Mouse (Mus musculus): ENCODE measurements at regions not wholly inside any gene's neighbourhood (a gene's known extent, or its start where the extent isn't known, plus 50 kb on each side); places are given as distances from the start of the nearest gene placed in this dataset.

GRCm38 (mm10) chr12:16152108-16152507, 335.4 kb upstream of the Trib2 start:
- no peaks in the 10 kb centered on the region for H3K36me3 ChIP-seq
- no peak for ATAC-seq (ENCODE audit: low FRiP score)
- 88% methylated on average over 11 of the region's 11 CpGs for WGBS

GRCm38 (mm10) chr12:16151170-16151702, 334.5 kb upstream of the Trib2 start:
- Histone ChIP-seq H3K9me3 (replicated peaks) (no peaks in the 10 kb centered on the region), H3K4me3 (replicated peaks) (no peak overlapping the region), H3K27me3 (replicated peaks) (no peaks in the 10 kb centered on the region), H3K9ac (replicated peaks) (no peak overlapping the region), H3K4me2 (no peak overlapping the region), H3K4me1 (peaks cover 20% of the 10 kb centered on the region), H3K27ac (replicated peaks) (peak overlapping the region; percentile 42; the same call in 1 of the 2 replicates), H3K36me3 (no peaks in the 10 kb centered on the region)
- ATAC-seq (ENCODE audit: low FRiP score), result no peak; the same call in 1 of the 2 replicates
- WGBS, result 49% methylated on average over 5 of the region's 5 CpGs

More at GRCm38 (mm10) chr12:16152108-16152507, 335.4 kb upstream of the Trib2 start:
- Histone ChIP-seq H3K4me2 (no peak overlapping the region), H3K27ac (replicated peaks) (no peak overlapping the region), H3K4me1 (peaks cover 23% of the 10 kb centered on the region), H3K9ac (replicated peaks) (no peak overlapping the region), H3K4me3 (replicated peaks) (no peak overlapping the region), H3K9me3 (replicated peaks) (no peaks in the 10 kb centered on the region), H3K27me3 (replicated peaks) (no peaks in the 10 kb centered on the region)

GRCm38 (mm10) chr12:16146919-16147318, 330.2 kb upstream of the Trib2 start:
- ATAC-seq (ENCODE audit: low FRiP score), result no peak
- whole genome bisulfite sequencing, result 83% methylated on average over 2 of the region's 2 CpGs
- H3K4me3 ChIP-seq (replicated peaks), result no peak overlapping the region
- no peak overlapping the region for H3K27ac ChIP-seq (replicated peaks)
- H3K9me3 ChIP-seq (replicated peaks), result no peaks in the 10 kb centered on the region
- H3K36me3 ChIP-seq, result no peaks in the 10 kb centered on the region
- H3K4me1 ChIP-seq, result peaks cover 7% of the 10 kb centered on the region
- H3K4me2 ChIP-seq, result no peak overlapping the region
- H3K27me3 ChIP-seq (replicated peaks), result no peaks in the 10 kb centered on the region
- H3K9ac ChIP-seq (replicated peaks), result no peak overlapping the region

- no peak overlapping the region for H3K9ac ChIP-seq (replicated peaks)
- no peak overlapping the region for H3K4me3 ChIP-seq (replicated peaks)
- ATAC-seq (ENCODE audit: low FRiP score), result no peak
- H3K4me2 ChIP-seq, result no peak overlapping the region
- no peaks in the 10 kb centered on the region for H3K9me3 ChIP-seq (replicated peaks)
- H3K27ac ChIP-seq (replicated peaks), result no peak overlapping the region
- no peaks in the 10 kb centered on the region for H3K27me3 ChIP-seq (replicated peaks)
- H3K36me3 ChIP-seq, result no peaks in the 10 kb centered on the region
- WGBS, result 84% methylated on average over 7 of the region's 7 CpGs
- H3K4me1 ChIP-seq, result no peaks in the 10 kb centered on the region
Observed at GRCm38 (mm10) chr12:16145621-16146020, 328.9 kb upstream of the Trib2 start.

- H3K9me3 ChIP-seq (replicated peaks), result no peaks in the 10 kb centered on the region
- peaks cover 2% of the 10 kb centered on the region; the same call in 1 of the 2 replicates for H3K4me1 ChIP-seq
- no peak for ATAC-seq (ENCODE audit: low FRiP score)
- no peaks in the 10 kb centered on the region for H3K27me3 ChIP-seq (replicated peaks)
- H3K4me3 ChIP-seq (replicated peaks), result no peak overlapping the region
- no peaks in the 10 kb centered on the region for H3K36me3 ChIP-seq
- H3K27ac ChIP-seq (replicated peaks), result no peak overlapping the region
- WGBS, result 68% methylated on average over 4 of the region's 4 CpGs
- H3K9ac ChIP-seq (replicated peaks), result no peak overlapping the region
- H3K4me2 ChIP-seq, result no peak overlapping the region
Observed at GRCm38 (mm10) chr12:16141193-16141592, 324.5 kb upstream of the Trib2 start.

- H3K4me2 ChIP-seq, result no peak overlapping the region
- 44% methylated on average over 5 of the region's 5 CpGs for WGBS
- no peaks in the 10 kb centered on the region for H3K36me3 ChIP-seq
- H3K9ac ChIP-seq (replicated peaks), result no peak overlapping the region
- peaks cover 2% of the 10 kb centered on the region; the same call in 1 of the 2 replicates for H3K4me1 ChIP-seq
- H3K4me3 ChIP-seq (replicated peaks), result no peak overlapping the region
- H3K9me3 ChIP-seq (replicated peaks), result no peaks in the 10 kb centered on the region
- H3K27me3 ChIP-seq (replicated peaks), result no peaks in the 10 kb centered on the region
- H3K27ac ChIP-seq (replicated peaks), result no peak overlapping the region
- no peak for ATAC-seq (ENCODE audit: low FRiP score)
Observed at GRCm38 (mm10) chr12:16140511-16141110, 323.9 kb upstream of the Trib2 start.

- no peak for ATAC-seq (ENCODE audit: low FRiP score)
- Histone ChIP-seq H3K9ac (replicated peaks) (no peak overlapping the region), H3K4me3 (replicated peaks) (no peak overlapping the region), H3K36me3 (no peaks in the 10 kb centered on the region), H3K27me3 (replicated peaks) (no peaks in the 10 kb centered on the region), H3K4me2 (no peak overlapping the region), H3K9me3 (replicated peaks) (no peaks in the 10 kb centered on the region), H3K27ac (replicated peaks) (no peak overlapping the region), H3K4me1 (peaks cover 2% of the 10 kb centered on the region; the same call in 1 of the 2 replicates)
- 49% methylated on average over 4 of the region's 4 CpGs for WGBS
Observed at GRCm38 (mm10) chr12:16139152-16139551, 322.4 kb upstream of the Trib2 start.

GRCm38 (mm10) chr12:16137801-16138200, 321.1 kb upstream of the Trib2 start:
- ATAC-seq (ENCODE audit: low FRiP score), result no peak

GRCm38 (mm10) chr12:16136214-16136671, 319.5 kb upstream of the Trib2 start:
- Histone ChIP-seq H3K9ac (replicated peaks) (no peak overlapping the region), H3K4me2 (no peak overlapping the region), H3K27me3 (replicated peaks) (no peaks in the 10 kb centered on the region), H3K27ac (replicated peaks) (no peak overlapping the region), H3K36me3 (no peaks in the 10 kb centered on the region), H3K9me3 (replicated peaks) (no peaks in the 10 kb centered on the region), H3K4me3 (replicated peaks) (no peak overlapping the region), H3K4me1 (peaks cover 2% of the 10 kb centered on the region; the same call in 1 of the 2 replicates)
- WGBS, result 37% methylated on average over 5 of the region's 5 CpGs
- no peak for ATAC-seq (ENCODE audit: low FRiP score)

More at GRCm38 (mm10) chr12:16137801-16138200, 321.1 kb upstream of the Trib2 start:
- Histone ChIP-seq H3K4me1 (peaks cover 2% of the 10 kb centered on the region; the same call in 1 of the 2 replicates), H3K36me3 (no peaks in the 10 kb centered on the region), H3K4me3 (replicated peaks) (no peak overlapping the region), H3K27ac (replicated peaks) (no peak overlapping the region), H3K4me2 (no peak overlapping the region), H3K27me3 (replicated peaks) (no peaks in the 10 kb centered on the region), H3K9ac (replicated peaks) (no peak overlapping the region), H3K9me3 (replicated peaks) (no peaks in the 10 kb centered on the region)
- whole genome bisulfite sequencing, result 89% methylated on average over 3 of the region's 3 CpGs

- WGBS, result 51% methylated on average over 4 of the region's 4 CpGs
- H3K27me3 ChIP-seq (replicated peaks), result no peaks in the 10 kb centered on the region
Observed at GRCm38 (mm10) chr12:16135602-16136213, 319.0 kb upstream of the Trib2 start.

GRCm38 (mm10) chr12:16134446-16134845, 317.7 kb upstream of the Trib2 start:
- Histone ChIP-seq H3K27ac (replicated peaks) (no peak overlapping the region), H3K4me3 (replicated peaks) (no peak overlapping the region), H3K9ac (replicated peaks) (no peak overlapping the region), H3K4me1 (peaks cover 2% of the 10 kb centered on the region; the same call in 1 of the 2 replicates), H3K36me3 (no peaks in the 10 kb centered on the region), H3K4me2 (no peak overlapping the region), H3K9me3 (replicated peaks) (no peaks in the 10 kb centered on the region), H3K27me3 (replicated peaks) (no peaks in the 10 kb centered on the region)
- ATAC-seq (ENCODE audit: low FRiP score), result no peak
- WGBS, result 86% methylated on average over 3 of the region's 3 CpGs

More at GRCm38 (mm10) chr12:16135602-16136213, 319.0 kb upstream of the Trib2 start:
- no peaks in the 10 kb centered on the region for H3K36me3 ChIP-seq
- H3K27ac ChIP-seq (replicated peaks), result no peak overlapping the region
- no peak overlapping the region for H3K9ac ChIP-seq (replicated peaks)
- no peak overlapping the region for H3K4me2 ChIP-seq
- H3K4me1 ChIP-seq, result peaks cover 2% of the 10 kb centered on the region; the same call in 1 of the 2 replicates
- ATAC-seq (ENCODE audit: low FRiP score), result no peak
- no peaks in the 10 kb centered on the region for H3K9me3 ChIP-seq (replicated peaks)
- no peak overlapping the region for H3K4me3 ChIP-seq (replicated peaks)

- Histone ChIP-seq H3K4me2 (no peak overlapping the region), H3K4me1 (no peaks in the 10 kb centered on the region), H3K27ac (replicated peaks) (no peak overlapping the region), H3K36me3 (no peaks in the 10 kb centered on the region), H3K9me3 (replicated peaks) (no peaks in the 10 kb centered on the region), H3K9ac (replicated peaks) (no peak overlapping the region), H3K27me3 (replicated peaks) (no peaks in the 10 kb centered on the region), H3K4me3 (replicated peaks) (no peak overlapping the region)
- WGBS, result 86% methylated on average over 3 of the region's 3 CpGs
- ATAC-seq (ENCODE audit: low FRiP score), result no peak
Observed at GRCm38 (mm10) chr12:16133253-16133652, 316.5 kb upstream of the Trib2 start.
